Mouse (Mus musculus): ENCODE data around the gene Ctcfl. TPM values are rescaled to one million over a fixed set of nuclear protein-coding genes. Genes with fewer than 3 reads are reported as not detected.
"Not testable (repeated sequence)": the region's sequence is repeated elsewhere in the genome, so short reads cannot be mapped to it uniquely, and the experiment has no call there.

The Ctcfl gene
- polyA plus RNA-seq, 1 experiment from 2014 or later: 0.08 TPM

DNA sequence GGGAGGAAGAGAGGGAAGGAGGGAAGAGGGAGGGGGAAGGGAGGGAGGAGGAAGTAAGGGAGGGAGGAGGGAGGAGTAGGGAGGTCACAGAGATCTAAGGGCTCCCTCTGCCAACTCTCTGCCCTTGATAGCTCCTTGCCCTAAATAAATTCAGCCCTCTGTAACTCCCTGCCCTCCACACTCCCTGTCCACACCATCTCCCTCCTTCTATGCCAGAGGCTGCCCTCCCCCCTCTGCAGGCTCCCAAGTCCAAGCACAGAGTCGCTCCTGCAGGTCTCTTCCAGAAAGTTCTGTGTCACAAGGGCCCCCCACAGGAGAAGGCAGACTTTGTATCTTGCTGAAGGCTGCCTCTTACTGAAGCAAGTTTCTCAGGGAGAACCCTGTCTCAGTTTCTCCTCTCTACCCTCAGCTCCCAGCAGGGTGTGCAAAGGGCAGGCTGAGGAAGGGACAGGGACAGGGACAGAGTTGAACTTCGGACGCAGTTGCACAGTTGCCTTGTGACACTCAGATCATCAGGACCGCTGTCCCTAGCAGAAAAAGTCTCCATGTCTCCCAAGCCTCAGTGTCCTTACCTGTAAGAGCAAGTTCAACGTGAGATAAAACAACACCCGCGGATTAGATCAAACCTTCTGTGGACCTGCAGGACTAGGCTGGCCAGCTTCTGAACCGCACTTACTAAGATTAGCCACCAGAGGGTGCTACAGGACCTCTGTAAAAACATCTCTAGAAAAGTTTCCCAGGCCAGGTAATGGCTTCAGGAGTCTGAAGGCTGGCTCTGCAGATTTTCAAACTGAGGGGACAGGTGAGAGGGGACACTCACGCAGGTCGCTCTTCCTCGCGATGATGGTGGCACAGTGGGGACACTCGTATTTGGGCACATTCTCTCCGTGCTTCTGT is 12.2 kb downstream of the Ctcfl start:
- peak; percentile 55; the same call in 1 of the 2 replicates for ATAC-seq (ENCODE audit: low FRiP score, low TSS enrichment)
- 17% methylated on average over 14 of the region's 14 CpGs for WGBS
- peaks cover 14% of the 10 kb centered on the region for H3K27me3 ChIP-seq (ENCODE audit: control insufficient read depth, insufficient read depth, low read length)
- H3K27ac ChIP-seq (ENCODE audit: low read depth, low read length): no peak overlapping the region
- H3K9ac ChIP-seq (ENCODE audit: low read depth, low read length): no peak overlapping the region
- H3K36me3 ChIP-seq (ENCODE audit: control insufficient read depth, insufficient read depth, low read length): no peaks in the 10 kb centered on the region
- H3K9me3 ChIP-seq (ENCODE audit: control insufficient read depth, low read length): 0 out of 2 replicates have a peak, but pooled peaks cover 3% of the 10 kb centered on the region
- no peak overlapping the region for H3K4me2 ChIP-seq (replicated peaks; ENCODE audit: low read depth, low read length)
- H3K4me1 ChIP-seq (ENCODE audit: control insufficient read depth, insufficient read depth, low read length): no peaks in the 10 kb centered on the region
- no peak overlapping the region for H3K4me3 ChIP-seq (ENCODE audit: low read length)

DNA sequence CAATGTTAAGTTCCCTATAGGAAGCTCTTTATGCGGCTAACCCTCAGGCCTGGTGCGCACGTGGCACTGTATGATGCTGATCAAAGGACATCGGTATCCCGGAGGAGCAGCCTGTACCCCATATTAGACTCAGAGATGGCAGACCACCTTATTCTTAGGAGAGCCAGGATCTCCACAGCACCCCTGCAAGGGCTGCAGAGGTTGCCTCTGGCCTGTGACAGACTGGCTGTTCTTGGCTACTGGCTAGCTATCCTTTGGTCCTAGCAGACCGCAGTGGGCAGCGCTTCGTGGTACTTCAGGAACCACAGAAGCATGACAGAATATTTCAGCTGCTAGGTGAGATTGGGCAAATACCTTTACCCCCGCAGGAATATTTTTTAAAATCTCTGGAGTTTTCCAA is 12.9 kb downstream of the Ctcfl start:
- H3K9me3 ChIP-seq (ENCODE audit: control insufficient read depth, low read length): 0 out of 2 replicates have a peak, but pooled peaks cover under 1% of the 10 kb centered on the region
- no peak overlapping the region for H3K9ac ChIP-seq (ENCODE audit: low read depth, low read length)
- no peaks in the 10 kb centered on the region for H3K36me3 ChIP-seq (ENCODE audit: control insufficient read depth, insufficient read depth, low read length)
- no peak for ATAC-seq (ENCODE audit: low FRiP score, low TSS enrichment)
- no peak overlapping the region for H3K4me2 ChIP-seq (replicated peaks; ENCODE audit: low read depth, low read length)
- H3K4me1 ChIP-seq (ENCODE audit: control insufficient read depth, insufficient read depth, low read length): no peaks in the 10 kb centered on the region
- peaks cover 18% of the 10 kb centered on the region for H3K27me3 ChIP-seq (ENCODE audit: control insufficient read depth, insufficient read depth, low read length)
- WGBS: 66% methylated on average over 9 of the region's 9 CpGs
- no peak overlapping the region for H3K27ac ChIP-seq (ENCODE audit: low read depth, low read length)
- no peak overlapping the region for H3K4me3 ChIP-seq (ENCODE audit: low read length)

DNA sequence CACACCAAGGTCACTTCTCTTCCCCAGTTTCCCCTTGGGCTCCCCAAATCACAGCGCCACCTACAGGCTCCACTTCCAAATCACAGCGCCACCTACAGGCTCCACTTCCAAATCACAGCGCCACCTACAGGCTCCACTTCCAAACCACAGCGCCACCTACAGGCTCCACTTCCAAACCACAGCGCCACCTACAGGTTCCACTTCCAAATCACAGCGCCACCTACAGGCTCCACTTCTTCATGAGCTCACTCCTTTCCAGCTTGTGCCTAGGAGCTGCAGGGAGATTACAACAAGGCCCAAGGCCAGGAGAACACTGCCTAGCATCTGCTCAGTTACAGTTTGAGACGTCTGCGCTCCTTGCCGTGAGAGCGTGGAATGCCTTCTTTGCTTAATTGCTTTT is 22.0 kb downstream of the Ctcfl start:
- not testable (repeated sequence) for H3K9me3 ChIP-seq (ENCODE audit: control insufficient read depth, low read length); H3K4me2 ChIP-seq (replicated peaks; ENCODE audit: low read depth, low read length); H3K4me3 ChIP-seq (ENCODE audit: low read length); H3K4me1 ChIP-seq (ENCODE audit: control insufficient read depth, insufficient read depth, low read length); ATAC-seq (ENCODE audit: low FRiP score, low TSS enrichment); H3K27me3 ChIP-seq (ENCODE audit: control insufficient read depth, insufficient read depth, low read length); H3K27ac ChIP-seq (ENCODE audit: low read depth, low read length); H3K9ac ChIP-seq (ENCODE audit: low read depth, low read length); H3K36me3 ChIP-seq (ENCODE audit: control insufficient read depth, insufficient read depth, low read length)
- 91% methylated on average over 10 of the region's 10 CpGs for WGBS

DNA sequence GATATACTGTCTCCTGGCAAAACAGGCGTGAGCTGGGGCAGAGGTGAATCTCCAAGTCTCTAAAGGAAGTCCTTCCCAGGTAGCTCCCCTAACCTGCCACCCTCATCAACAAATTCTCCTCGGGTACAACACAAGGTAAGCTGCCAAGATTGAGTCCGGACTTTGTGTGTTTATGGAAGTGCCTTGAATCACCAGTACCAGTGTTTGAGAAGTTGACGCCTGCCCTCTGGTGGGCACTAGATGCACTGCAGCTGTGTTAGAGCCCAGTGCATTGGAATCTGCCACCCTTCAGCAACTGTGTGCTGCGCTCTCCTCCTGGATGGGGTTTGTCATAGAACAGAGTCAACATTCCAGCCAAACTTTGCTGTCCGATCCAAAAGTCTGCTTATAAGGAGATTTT is 29.9 kb downstream of the Ctcfl start:
- Histone ChIP-seq H3K4me3 (ENCODE audit: low read length) (no peak overlapping the region), H3K4me1 (ENCODE audit: control insufficient read depth, insufficient read depth, low read length) (no peaks in the 10 kb centered on the region), H3K4me2 (replicated peaks; ENCODE audit: low read depth, low read length) (no peak overlapping the region), H3K9ac (ENCODE audit: low read depth, low read length) (no peak overlapping the region), H3K27ac (ENCODE audit: low read depth, low read length) (no peak overlapping the region), H3K27me3 (ENCODE audit: control insufficient read depth, insufficient read depth, low read length) (no peaks in the 10 kb centered on the region), H3K36me3 (ENCODE audit: control insufficient read depth, insufficient read depth, low read length) (no peaks in the 10 kb centered on the region), H3K9me3 (ENCODE audit: control insufficient read depth, low read length) (no peaks in the 10 kb centered on the region)
- peak; percentile 66; the same call in 1 of the 2 replicates for ATAC-seq (ENCODE audit: low FRiP score, low TSS enrichment)
- 19% methylated on average over 6 of the region's 6 CpGs for WGBS

DNA sequence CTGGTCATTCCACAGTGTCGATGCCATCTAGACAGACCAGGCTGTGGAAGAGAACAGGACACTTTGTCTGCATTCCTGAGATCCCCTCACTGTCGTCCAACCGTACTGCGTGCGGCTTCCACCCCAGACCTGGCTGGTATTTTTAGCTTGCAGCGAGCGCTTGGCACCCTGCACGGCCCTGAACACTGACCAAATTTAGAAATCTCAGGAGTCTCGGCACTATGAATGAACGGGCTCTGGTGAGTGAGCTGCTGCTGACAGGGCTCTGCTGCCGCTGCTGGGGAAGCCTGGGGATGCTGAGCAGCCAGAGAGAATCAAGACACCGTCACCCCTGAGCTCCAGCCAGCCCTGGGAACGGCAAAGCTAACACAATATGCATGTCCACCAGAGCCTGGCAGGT is 31.9 kb downstream of the Ctcfl start:
- no peaks in the 10 kb centered on the region for H3K9me3 ChIP-seq (ENCODE audit: control insufficient read depth, low read length)
- no peak overlapping the region for H3K4me3 ChIP-seq (ENCODE audit: low read length)
- H3K9ac ChIP-seq (ENCODE audit: low read depth, low read length): no peak overlapping the region
- no peaks in the 10 kb centered on the region for H3K36me3 ChIP-seq (ENCODE audit: control insufficient read depth, insufficient read depth, low read length)
- H3K27me3 ChIP-seq (ENCODE audit: control insufficient read depth, insufficient read depth, low read length): no peaks in the 10 kb centered on the region
- no peak for ATAC-seq (ENCODE audit: low FRiP score, low TSS enrichment)
- WGBS: 68% methylated on average over 13 of the region's 13 CpGs
- H3K4me2 ChIP-seq (replicated peaks; ENCODE audit: low read depth, low read length): no peak overlapping the region
- H3K27ac ChIP-seq (ENCODE audit: low read depth, low read length): no peak overlapping the region
- no peaks in the 10 kb centered on the region for H3K4me1 ChIP-seq (ENCODE audit: control insufficient read depth, insufficient read depth, low read length)

DNA sequence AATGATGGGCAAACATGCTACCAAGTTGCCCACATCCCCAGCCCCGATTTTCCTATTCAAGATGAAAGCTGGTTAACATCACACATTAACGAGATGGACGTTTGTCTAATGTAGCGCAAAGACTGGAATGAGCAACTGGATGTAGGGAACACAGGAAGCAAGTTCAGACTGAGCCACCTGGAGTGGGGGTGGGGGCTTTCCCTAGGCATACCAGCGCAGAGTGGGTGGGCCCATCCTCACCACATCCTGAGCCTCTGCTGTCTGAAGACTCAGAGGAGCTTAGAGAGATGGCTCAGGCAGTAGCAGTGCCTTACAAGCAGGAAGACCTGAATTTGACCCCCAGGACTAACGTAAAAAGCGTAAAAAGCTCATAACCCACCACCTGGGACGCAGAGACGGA is 33.6 kb downstream of the Ctcfl start:
- Histone ChIP-seq H3K4me3 (ENCODE audit: low read length) (no peak overlapping the region), H3K4me2 (replicated peaks; ENCODE audit: low read depth, low read length) (no peak overlapping the region), H3K9ac (ENCODE audit: low read depth, low read length) (no peak overlapping the region), H3K27me3 (ENCODE audit: control insufficient read depth, insufficient read depth, low read length) (no peaks in the 10 kb centered on the region), H3K27ac (ENCODE audit: low read depth, low read length) (no peak overlapping the region), H3K4me1 (ENCODE audit: control insufficient read depth, insufficient read depth, low read length) (no peaks in the 10 kb centered on the region), H3K9me3 (ENCODE audit: control insufficient read depth, low read length) (no peaks in the 10 kb centered on the region), H3K36me3 (ENCODE audit: control insufficient read depth, insufficient read depth, low read length) (no peaks in the 10 kb centered on the region)
- no peak for ATAC-seq (ENCODE audit: low FRiP score, low TSS enrichment)
- 80% methylated on average over 9 of the region's 9 CpGs for WGBS

DNA sequence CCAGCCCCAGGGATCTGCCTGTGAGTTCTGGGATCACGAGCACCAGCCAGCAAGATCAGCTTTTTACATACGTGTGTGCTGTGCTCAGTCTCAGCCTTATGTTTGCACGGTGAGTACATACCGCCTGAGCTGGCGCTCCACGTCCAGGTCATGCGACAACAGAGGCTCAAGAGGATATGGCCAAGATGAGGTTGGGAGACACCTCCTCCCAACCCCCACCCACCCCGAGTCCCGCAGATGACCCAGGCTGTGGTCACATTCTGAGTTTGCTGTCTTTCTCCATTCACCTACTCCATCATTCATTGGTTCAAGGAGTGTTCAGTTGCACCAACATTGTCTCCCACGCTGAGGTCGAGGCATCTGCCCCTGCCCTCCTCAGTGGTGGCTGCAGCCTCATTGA is 34.5 kb downstream of the Ctcfl start:
- no peaks in the 10 kb centered on the region for H3K9me3 ChIP-seq (ENCODE audit: control insufficient read depth, low read length)
- H3K27me3 ChIP-seq (ENCODE audit: control insufficient read depth, insufficient read depth, low read length): no peaks in the 10 kb centered on the region
- H3K36me3 ChIP-seq (ENCODE audit: control insufficient read depth, insufficient read depth, low read length): no peaks in the 10 kb centered on the region
- no peak overlapping the region for H3K4me3 ChIP-seq (ENCODE audit: low read length)
- no peak for ATAC-seq (ENCODE audit: low FRiP score, low TSS enrichment)
- no peak overlapping the region for H3K9ac ChIP-seq (ENCODE audit: low read depth, low read length)
- H3K4me1 ChIP-seq (ENCODE audit: control insufficient read depth, insufficient read depth, low read length): no peaks in the 10 kb centered on the region
- WGBS: 94% methylated on average over 11 of the region's 11 CpGs
- H3K27ac ChIP-seq (ENCODE audit: low read depth, low read length): no peak overlapping the region
- H3K4me2 ChIP-seq (replicated peaks; ENCODE audit: low read depth, low read length): no peak overlapping the region

DNA sequence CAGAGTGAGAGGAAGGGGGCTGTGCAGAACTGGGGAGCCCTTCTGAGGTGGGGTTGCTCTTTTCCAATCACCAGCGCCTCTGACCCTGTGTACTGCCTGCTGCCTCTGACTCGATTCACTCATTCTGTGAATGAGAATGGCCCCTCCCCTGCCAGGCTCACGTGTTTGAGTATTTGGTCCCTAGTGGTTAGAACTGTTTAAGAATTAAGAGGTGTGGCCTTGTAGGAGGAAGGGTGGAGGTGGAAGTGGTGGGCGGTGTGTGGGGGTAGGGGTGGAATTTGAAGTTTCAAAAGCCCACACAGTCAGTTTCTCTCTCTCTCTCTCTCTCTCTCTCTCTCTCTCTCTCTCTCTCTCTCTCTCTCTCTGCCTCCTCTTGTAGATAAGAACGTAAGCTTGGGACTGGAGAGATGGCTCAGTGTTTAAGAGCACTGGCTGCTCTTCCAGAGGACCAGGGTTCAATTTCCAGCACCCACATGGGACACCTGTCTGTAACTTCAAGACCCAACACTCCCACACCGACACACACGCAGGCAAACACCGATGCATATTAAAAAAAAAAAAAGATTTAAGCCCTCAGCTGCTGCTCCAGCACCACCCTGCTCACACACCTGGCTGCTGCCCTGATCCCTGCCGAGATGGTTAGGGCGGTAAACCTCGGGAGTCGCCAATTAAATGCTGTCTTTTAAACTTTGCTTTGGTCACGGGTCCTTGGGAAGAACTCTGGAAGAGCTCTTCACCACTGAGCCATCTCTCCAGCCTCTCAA is 35.4 kb downstream of the Ctcfl start:
- Histone ChIP-seq H3K9ac (ENCODE audit: low read depth, low read length) (no peak overlapping the region), H3K27ac (ENCODE audit: low read depth, low read length) (no peak overlapping the region), H3K4me3 (ENCODE audit: low read length) (no peak overlapping the region), H3K36me3 (ENCODE audit: control insufficient read depth, insufficient read depth, low read length) (no peaks in the 10 kb centered on the region), H3K9me3 (ENCODE audit: control insufficient read depth, low read length) (no peaks in the 10 kb centered on the region), H3K4me2 (replicated peaks; ENCODE audit: low read depth, low read length) (peak overlapping the region; percentile 27; the same call in 1 of the 2 replicates), H3K27me3 (ENCODE audit: control insufficient read depth, insufficient read depth, low read length) (no peaks in the 10 kb centered on the region), H3K4me1 (ENCODE audit: control insufficient read depth, insufficient read depth, low read length) (no peaks in the 10 kb centered on the region)
- ATAC-seq (ENCODE audit: low FRiP score, low TSS enrichment): peak; percentile 54
- WGBS: 9% methylated on average over 13 of the region's 13 CpGs

DNA sequence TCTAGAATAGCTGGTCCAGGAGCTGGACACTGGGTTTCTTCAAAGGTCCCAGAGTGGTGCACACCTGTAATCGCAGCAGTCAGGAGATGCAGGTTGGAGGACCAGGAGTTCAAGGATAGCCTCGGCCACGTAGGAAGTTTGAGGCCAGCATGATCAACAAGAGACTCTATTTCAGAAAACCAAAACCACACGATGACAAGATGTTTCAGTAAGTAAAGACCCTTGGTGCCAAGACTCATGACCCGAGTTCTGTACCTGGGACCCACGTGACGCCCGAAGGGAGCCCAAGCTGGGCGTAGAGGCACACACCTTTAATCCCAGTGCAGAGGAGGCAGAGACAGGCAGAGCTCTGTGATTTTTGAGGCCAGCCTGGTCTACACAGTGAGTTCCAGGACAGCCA is 36.2 kb downstream of the Ctcfl start:
- no peak for ATAC-seq (ENCODE audit: low FRiP score, low TSS enrichment)
- no peaks in the 10 kb centered on the region for H3K4me1 ChIP-seq (ENCODE audit: control insufficient read depth, insufficient read depth, low read length)
- H3K9me3 ChIP-seq (ENCODE audit: control insufficient read depth, low read length): no peaks in the 10 kb centered on the region
- H3K4me3 ChIP-seq (ENCODE audit: low read length): no peak overlapping the region
- no peak overlapping the region for H3K27ac ChIP-seq (ENCODE audit: low read depth, low read length)
- H3K4me2 ChIP-seq (replicated peaks; ENCODE audit: low read depth, low read length): 0 out of 2 replicates have a peak overlapping the region, but pooled peaks have one; percentile 27
- H3K9ac ChIP-seq (ENCODE audit: low read depth, low read length): no peak overlapping the region
- H3K36me3 ChIP-seq (ENCODE audit: control insufficient read depth, insufficient read depth, low read length): no peaks in the 10 kb centered on the region
- WGBS: 79% methylated on average over 9 of the region's 9 CpGs
- no peaks in the 10 kb centered on the region for H3K27me3 ChIP-seq (ENCODE audit: control insufficient read depth, insufficient read depth, low read length)
